Mouse (Mus musculus) cerebellum, adult 11-12 months (tissue): ENCODE measurements at regions not wholly inside any gene's neighbourhood (a gene's known extent, or its start where the extent isn't known, plus 50 kb on each side); places are given as distances from the start of the nearest gene placed in this dataset.

ENCODE experiments used
- DNase-seq: peaks from one replicate; pipeline ENCODE4 v3.0.0; 2022

DNA sequence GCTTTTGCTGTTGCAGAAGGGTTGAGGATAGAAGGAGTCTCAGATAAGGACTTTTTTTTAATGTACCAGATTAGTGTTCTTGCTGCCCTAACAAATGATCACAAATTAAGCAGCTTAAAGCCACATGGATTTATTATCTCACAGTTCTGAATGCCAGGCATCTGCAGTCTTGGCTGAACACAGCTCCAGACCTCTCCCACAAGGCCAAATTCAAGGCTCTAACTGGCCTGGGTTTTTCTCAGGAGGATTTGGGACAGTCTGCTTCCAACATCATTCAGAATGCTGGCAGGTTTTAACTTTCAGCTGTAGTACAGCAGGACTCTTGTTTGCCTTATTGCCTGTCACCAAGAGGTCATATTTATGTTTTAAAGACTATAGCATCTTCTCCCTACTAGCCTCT, 329.7 kb upstream of the Chrm2 start:
- no peak for DNase-seq

DNA sequence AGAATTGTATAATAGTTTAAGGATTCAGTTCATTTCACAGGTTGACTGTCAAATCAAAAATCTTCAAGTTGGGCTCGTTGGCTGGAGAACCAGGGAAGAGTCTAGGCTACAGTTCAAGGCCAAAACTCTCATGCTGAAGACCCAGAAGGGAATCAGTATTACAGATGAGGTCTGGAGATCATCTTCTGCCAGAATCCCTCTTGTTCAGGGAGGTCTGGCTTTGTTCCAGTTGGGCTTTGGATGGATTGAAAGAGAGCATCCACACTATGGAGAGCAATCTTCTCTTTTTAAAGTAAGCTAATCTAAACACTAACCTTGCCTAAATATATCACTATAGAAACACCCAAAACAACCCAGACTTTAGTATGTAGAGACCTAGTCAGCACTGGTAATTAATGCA, 327.5 kb upstream of the Chrm2 start:
- no peak for DNase-seq

DNA sequence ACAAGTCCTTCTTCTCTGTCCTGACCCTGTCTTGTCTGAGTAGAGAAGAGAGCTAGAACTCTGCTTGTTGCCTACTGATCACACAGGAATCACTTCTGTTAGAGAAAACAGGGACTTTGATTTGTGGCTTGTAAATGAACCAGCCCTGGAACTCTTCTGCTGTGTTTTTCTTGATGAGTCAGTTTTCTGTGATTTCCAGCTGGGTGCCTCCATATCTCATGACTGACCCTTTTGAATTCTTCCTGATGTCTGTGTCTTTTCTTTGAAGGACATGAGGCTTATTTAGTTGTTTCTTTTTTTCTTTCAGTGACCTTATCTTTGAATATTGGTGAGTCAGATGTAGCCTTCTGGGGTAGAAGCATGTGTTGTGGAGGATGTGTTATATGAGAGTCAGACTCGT, 323.0 kb upstream of the Chrm2 start:
- no peak for DNase-seq

DNA sequence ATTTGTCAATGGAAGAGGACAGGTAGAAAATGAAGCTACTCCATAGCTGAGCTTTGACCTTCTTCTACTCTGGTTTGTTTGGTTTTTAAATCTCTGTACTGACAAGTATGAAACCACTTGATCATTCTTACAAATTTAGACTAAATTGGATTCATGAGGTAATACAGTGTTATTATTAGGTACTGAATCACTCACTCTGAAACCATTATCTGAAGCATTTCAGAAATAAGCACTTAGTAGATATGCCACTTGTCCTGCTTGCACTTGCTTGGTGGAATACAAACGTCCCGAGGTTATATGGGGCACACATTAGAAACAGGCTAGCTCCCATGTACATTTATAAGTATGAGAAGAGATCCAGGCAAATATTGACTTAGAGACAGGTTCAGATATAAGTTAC, 319.2 kb upstream of the Chrm2 start:
- no peak for DNase-seq

DNA sequence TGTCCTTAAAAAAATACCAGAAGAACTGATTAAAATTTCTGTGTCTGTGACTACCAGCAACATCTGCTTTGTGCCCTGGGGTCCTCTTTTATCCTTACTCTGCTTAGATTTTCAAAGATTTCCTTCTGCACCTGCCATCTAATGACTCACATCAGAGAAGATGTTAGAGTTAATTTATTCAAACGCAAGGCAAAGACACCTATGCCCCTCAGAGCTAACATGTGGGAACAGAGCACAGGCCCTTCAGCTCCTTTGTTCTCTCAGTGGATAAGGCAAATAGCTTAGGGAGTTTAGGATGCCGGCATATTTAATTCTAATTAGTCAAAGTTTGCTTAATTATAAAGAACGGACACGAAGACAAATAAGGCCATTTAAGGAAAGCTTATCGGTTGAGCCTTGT, 308.3 kb upstream of the Chrm2 start:
- DNase-seq = no peak

DNA sequence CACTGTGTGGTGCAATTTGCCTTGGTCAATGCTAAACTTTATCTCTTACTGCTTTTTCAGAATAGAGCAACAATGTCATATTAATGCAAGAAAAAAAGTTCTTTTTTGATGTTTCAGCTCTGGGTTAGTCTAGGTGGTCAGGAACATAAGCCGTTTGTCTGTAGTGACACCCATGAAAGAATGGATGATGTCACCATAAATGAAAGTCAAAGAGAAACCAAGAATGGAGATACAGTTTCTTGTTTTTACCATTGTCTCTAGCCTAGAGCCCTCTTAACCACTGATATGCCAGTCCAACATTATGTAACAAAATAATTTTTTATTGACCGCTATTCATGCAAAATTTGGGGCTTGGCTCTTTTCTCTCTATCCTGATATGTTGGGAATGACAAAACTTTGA, 294.3 kb upstream of the Chrm2 start:
- no peak for DNase-seq

DNA sequence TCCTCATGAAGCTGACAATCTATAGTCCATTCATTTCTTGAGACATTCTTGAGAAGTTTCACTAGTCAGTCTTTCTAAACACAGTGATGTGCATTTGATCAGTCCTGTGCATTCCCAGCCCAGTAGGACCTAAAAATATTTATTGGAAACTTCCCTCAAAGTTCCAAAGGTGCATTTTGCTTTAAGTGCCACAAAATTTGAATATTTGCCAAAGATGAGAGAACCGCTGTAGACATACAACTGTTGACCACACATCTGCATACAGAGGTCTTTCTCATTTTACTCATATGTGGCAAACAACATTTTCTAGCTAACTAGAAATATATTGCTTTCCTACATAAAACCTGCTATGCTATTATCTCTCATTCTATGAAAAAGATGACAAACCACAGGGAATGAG, 293.8 kb upstream of the Chrm2 start:
- no peak for DNase-seq

DNA sequence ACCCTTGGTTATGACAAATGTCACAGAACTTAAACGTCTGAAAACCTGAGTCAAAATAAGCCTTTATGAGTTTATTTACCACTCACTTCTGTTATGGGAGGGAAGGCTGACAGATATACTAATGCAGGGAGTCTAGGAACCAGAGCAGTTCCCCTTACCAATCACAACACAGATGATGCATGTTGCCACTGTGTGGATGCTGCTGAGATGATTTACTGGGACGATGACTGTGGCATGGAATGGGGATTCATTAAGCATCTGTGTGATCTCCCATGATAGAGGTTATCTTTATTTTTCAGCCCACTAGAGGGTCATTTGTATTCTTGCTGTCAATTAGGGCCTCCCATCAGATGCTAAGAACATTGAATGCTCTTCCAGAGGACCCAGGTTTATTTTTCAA, 290.5 kb upstream of the Chrm2 start:
- DNase-seq = no peak

DNA sequence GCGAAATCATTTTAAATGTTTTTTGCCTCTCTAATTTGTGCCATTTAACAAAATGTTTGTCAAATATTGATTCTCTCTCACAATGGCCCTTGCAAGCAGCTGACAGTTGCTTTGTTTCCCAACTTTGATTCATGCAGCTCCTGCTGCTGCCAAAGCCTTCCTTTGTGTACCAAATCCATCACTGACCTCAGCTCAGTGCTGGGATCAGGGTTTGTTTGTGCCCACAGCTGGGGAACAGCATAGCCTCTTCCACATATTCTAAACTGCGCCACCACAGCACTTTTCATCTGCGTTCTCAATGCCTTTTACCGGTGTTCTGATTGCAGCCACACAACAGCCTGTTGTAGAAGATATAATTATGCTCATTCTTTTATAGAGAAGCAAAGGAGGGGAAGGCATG, 289.7 kb upstream of the Chrm2 start:
- DNase-seq = peak; percentile 1

DNA sequence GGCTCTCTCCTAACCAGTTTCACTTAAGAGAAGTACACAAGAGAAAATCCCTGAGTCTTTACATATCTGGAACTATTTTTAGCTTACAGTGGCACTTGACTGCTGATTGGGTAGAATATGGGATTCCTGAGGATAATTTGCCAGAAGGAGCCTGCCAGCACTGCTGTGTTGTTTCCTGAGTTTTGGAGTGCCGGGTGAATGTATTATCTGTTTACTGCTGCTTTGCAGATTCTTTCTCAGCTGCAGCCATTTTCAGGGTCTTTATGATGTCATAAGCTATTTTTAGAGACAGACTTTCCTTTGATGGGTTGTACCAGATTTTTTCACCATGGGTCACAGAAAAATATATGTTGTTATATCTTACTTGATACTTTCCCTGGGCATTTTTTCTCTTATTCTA, 279.1 kb upstream of the Chrm2 start:
- no peak for DNase-seq

DNA sequence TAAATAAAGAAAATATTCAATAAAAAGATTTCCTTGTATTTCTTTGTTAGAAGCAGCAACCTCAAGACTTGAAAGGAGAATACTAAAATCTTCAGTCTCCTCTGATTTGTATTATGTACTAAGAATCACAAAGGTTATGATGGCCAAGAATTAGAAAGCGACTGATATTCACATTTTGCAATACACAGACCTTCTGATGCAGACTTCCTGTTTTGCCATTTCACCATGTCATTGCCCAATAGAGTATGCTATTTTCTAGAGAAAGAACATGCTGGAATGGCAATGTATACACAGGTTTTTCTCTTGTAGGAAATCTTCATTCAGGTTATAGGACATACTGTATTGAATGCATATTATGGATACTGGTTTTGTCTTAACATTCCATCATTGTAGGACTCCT, 250.7 kb upstream of the Chrm2 start:
- DNase-seq = no peak

DNA sequence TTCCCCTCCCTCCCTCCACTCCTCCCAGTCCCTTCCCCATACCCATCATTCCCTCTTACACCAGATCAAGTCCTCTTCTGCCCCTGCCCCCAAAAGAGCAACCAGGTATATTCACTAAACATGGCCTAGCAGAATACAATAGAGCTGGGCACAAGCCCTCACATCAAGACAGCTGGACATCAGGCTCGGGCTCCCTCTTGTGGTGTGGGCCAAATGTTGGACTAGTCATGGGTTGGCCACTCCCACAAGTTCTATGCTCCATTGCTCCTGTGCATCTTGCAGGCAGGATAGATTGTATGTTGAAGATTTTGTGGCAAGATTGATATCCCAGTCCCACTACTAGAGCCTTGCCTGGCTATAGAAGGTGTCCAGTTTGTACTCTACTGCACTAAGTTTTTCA, 240.6 kb upstream of the Chrm2 start:
- DNase-seq = no peak

DNA sequence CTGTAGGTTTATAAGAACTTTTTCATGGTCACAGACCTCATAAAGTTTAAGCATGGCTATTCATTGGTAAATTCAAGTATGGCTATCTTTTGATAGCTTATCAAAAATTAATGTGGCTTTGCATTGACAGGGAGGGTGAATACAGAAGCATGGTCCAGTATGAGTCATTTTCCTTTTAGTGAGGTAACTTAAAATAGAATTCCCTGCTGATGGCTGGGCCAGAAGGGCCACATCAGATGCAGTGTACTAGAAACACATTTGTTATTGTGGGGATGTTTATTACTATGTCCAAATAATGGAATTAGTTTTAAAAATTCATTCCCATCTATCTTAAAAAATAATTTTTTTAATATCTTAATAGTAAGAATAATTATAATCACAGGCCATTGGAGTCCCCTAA, 213.4 kb upstream of the Chrm2 start:
- DNase-seq = no peak

DNA sequence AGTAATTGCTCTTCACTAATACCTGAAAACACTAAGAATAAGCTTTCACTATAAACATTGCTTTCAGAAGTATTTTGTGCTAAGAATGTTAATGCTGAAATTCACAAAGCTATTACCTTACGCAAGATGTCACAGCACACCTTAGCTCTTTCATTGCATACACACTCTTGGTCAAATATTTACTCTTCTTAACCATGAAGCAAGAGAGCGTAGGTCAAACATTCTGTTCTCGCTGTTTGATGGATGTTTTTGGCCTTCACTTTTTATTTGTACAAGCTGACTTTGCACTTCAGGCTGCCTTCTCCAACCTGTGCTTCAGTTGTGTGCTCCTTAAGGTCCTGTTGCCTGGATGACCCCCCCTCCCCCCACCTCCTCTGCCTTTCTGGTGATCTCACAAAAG, 212.8 kb upstream of the Chrm2 start:
- DNase-seq = no peak

DNA sequence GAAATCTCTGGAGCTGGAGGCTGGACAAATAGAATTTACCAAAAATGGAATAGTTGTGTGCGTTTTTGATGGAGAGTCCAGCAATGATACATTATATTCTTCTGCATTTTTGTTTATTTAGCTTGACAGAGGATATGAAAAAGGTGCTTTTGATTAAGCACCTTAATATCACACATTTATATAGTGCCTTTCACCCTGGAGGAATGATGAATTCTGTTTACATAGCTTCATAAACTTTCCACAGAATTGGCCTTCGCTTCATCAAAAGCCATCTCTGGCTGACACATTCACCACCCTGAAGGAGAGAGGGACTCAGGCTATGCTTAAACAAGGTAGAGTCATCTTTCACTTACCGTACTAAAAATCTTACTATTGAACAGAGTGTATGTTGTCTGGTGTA, 208.0 kb upstream of the Chrm2 start:
- DNase-seq = no peak

DNA sequence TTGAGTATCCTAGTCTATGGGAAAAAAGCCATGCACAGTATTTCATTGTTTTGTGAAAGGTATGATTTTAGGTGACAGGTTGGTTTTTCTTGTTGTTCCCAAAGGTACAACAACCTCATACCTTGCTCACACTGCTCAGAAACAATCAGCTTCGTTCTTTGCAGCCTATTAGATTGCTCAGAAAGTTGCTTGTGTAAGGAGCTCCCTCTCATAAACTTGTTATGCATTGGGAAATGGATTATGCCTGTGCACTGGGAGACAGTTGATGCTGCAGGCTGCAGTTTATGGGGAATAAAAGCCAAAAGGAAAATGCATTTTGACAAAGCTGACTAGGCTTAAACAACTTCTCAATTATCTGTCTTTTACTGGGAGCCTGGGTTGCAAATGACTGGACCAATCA, 205.2 kb upstream of the Chrm2 start:
- no peak for DNase-seq

DNA sequence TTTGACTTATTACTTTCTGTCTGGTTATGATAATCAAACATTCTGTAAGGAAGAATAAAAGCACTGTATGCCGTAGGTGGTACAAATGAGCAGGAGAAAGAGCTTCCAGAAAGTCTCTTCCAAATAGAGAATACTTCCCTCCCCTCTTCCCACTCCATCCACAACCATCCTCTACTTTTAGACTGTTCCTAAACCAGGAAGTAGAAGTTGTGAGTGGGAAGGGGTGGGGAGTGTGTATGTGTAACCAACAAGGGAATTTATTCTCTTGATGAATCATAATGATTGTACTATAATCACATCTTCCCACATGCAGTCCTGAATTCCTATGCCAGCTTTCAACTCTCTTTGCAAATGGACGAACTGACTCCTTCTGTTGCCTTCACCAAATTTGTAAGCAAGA, 181.2 kb upstream of the Chrm2 start:
- no peak for DNase-seq

DNA sequence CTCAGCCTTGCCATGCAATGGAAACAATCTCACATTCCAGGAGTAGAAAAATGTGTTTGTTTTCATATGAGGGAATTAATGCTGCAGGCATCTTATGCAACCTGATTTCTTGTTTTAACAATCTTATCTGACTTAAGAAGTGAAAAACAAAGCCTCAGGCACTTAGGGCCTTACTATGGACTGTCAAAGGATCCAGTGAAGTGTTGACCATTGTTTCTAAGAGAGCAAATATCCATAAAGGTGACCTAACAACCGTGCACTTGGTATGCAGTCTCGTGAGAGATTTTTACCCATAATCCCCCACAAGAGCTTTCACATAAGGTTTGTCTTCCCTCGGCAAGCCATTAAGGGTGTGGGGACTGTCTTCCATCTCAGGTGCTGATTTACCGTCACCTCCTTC, 166.6 kb upstream of the Chrm2 start:
- no peak for DNase-seq

DNA sequence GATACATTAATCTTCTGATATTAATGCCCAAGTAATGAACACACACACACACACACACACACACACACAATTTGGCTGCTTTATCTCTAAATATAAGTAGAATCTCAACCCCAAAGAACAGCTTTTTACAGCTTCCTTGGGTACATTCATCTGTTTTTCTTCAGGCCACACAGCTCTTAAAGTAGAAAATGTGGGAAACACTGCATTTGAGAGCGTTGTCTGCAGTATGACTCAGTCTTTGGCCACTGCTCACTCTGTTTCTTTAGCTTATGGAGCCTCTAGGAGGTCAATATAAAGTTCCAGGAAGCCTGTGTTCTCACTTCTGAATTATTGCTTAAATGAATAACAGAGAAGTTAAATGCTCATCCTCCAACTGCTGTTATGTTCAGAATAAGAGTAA, 153.4 kb upstream of the Chrm2 start:
- DNase-seq = no peak

DNA sequence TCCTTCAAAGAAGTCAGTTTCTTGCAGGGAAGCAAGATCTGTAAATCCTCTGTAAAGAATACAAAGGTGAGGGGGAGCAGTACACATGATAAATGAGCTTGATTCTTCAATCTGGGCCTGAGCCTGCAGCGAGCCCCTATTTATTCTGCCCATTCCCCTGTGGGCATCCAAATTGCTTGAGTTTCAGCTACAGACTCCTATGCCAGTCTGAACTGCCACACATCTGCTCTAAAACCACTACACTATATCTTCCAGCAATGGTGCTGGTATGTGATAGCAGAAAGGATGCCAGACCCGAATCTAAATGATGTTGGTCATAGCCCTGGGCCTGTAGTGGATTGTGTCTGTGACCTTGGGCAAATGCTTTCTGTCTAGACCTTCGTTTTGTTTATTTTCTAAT, 140.9 kb upstream of the Chrm2 start:
- no peak for DNase-seq

DNA sequence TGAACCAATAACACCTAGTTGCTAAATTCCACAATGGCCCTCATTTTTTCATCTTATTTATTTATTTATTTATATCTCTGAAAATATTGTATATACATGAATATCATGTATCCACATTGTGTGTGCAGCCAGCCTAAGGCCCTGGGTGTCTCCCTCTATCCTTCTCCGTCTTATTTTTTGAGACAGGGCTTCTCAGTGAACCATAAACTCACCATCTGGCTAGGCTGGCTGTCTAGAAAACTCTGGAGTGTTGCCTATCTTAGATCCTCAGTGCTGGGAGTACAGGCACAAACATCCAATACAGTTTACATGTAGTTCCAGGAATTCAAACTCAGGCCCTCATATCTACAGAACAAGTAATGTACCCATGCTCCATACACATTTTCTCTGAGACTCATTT, 139.7 kb upstream of the Chrm2 start:
- DNase-seq = no peak

DNA sequence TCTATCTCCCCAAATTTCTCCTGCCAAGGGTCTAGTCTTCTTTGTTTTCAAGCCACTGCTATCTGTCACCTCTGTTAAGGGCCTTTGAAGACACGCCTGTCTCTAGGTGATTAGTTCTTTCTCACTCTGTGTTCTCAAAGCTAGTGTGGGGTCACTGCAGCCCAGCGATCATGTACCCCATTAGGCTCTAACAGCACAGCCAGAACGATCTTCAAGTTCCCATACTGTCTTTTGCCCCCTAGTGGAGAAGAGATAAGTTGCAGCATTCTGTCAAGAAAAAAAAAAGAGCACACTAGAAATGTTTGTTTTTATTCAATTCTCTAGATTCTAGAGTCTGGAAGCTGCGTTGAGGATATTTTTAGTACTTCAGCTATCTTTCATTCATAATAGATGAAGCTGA, 138.8 kb upstream of the Chrm2 start:
- DNase-seq = no peak

DNA sequence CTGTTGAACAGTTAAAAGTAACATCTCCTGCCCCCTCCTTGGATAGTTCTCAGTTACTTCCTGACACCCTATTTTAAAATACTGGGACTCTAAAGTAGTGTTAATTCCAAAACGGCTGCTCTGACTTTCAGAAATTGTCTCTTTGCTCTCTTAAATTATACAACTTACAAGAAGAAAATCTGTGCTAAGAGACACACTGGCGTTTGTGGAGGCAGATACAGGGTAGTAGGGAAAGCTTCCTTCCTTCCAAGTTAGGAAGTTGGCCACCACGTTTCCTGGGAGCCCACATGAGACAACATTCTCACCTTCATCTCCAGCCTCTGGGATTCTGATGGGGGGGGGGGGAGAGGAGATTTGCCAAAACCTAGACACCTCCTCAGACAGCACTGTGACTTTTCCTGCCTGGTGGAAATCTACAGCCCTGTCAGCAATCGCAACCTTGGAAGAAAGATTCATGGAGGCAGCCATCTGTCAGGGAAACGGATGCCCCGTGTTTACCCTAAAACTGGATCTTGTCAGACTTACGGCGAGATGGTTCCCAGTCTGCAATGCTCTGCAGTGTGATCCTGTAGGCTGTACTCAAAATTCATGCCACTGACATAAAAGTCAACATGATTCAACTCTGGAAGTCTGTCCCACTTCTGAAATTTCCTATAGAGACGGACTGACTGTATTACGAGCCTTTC, 121.0 kb upstream of the Chrm2 start:
- DNase-seq = no peak

DNA sequence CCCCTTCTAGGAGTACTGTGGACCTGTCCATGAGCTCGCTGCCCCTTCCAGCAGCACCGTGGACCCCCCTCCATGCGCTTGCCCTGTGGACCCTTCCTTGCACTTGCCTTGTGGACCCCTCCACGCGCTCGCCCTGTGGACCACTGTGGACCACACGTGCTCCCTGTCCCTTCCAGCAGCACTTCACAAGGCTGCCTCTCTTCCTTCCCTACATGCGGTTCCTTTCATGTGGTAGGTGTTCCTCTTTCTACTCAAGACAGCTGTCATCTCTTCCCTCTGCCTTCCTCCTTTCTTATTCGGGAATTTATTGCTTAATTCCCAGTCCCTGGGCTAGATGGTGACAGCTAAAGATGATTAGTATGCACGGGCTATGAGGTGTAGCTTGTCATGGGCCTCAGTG, 101.2 kb upstream of the Chrm2 start:
- no peak for DNase-seq

DNA sequence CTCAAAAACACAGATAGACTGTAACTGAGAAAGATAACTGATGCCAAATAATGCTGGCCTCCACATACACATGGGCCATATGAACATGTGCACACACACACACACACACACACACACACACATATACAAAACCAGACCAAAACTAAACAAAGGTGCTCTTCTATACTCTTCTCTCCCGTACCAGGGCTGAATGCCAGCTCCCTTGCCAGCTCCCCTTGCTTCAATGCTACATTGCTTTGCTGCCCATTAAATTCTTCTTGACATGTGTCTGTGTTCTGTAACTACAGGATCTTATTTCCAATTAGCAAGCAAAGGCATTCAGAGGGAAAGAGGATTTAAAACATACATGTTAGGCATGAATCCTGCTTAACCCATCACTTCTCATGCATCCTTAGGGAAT, 74.3 kb upstream of the Chrm2 start:
- DNase-seq = no peak
